Mouse (Mus musculus) testis, postnatal 10 days (tissue): ENCODE measurements around the gene Duxf3.
"Not testable (repeated sequence)": the region's sequence is repeated elsewhere in the genome, so short reads cannot be mapped to it uniquely, and the experiment has no call there.

Experiments used
- DNase-seq: peaks from one replicate; pipeline ENCODE4 v3.0.0; 2021; ENCODE audit warnings: low spot score

Gene Duxf3

DNA sequence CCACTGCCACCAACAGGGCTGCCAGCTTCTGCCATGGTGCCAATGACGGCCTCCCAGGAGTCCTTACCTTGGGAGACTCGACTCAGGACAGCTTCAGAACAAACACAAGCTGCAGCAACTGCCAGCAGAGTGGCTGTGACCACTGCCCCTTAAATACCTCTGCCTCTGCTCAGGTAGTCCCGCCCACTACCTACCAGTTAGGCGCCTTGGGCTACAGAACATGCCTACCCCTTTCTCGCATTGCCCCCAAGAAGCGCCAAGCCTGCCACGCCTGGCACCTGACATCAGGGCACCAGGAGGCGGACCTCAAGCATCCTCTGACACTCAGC, at the start of gene Duxf3:
Gene Duxf3, minus strand, starts transcription at position 35 of the 329 bp plus-strand sequence.
- DNase-seq, result peak; percentile 71

DNA sequence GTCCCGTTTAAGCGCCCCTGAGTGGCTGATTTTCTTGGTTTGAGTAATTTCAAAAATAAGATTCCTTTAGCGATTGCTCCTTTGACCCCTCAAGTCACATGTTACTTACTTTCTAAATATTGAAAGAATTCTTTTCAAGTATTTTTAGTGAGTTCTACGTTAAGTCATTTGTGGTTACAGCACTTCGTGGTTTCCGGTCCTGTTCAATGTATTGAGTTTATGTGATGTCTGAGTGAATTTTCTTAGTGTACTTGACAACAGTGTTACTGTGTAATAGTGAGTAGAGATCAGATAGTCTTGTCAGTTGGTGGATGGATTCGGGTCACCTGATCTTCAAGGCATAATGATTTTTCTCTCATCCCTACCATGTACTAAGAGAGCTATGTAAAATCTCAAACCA, 49.8 kb upstream of the Duxf3 start:
- no peak for DNase-seq

DNA sequence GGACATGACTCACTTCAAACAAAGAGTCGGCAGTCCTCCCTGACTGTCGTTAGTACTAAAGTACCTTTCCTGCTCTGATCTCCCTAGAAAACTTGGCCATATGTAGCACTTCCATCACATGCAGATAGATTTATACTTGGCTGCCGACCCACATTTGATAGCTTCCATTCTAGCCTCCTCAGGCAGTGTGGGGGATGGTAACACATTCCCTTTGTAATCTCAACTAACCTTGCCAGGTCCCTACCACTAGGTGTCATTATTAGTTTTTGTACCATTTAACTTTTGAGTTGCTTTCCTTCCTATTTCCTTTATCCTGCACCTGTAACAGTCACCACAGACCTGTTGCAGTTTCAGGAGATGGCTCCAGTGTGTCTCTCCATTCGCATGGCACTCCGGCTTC, 26.0 kb upstream of the Duxf3 start:
- DNase-seq, result no peak

DNA sequence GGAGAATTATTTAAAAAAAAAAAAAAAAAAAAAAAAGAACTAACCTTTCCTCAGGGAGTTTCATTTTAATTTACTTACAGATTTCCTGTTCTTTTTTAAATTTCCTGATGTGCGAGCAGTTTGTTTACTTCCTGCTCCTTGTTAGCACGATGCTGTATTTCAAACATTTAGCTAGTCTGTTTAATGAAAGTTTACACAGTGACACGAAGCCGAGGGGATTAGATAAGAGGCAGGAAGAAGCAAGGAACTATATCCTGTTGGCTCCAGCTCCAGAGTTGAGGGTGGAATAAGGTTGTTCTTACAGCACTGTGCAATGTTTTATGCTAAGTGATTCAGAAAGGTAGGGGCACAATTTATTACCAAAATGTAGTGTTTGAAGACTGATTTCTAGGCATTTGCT, 23.5 kb upstream of the Duxf3 start:
- no peak for DNase-seq

DNA sequence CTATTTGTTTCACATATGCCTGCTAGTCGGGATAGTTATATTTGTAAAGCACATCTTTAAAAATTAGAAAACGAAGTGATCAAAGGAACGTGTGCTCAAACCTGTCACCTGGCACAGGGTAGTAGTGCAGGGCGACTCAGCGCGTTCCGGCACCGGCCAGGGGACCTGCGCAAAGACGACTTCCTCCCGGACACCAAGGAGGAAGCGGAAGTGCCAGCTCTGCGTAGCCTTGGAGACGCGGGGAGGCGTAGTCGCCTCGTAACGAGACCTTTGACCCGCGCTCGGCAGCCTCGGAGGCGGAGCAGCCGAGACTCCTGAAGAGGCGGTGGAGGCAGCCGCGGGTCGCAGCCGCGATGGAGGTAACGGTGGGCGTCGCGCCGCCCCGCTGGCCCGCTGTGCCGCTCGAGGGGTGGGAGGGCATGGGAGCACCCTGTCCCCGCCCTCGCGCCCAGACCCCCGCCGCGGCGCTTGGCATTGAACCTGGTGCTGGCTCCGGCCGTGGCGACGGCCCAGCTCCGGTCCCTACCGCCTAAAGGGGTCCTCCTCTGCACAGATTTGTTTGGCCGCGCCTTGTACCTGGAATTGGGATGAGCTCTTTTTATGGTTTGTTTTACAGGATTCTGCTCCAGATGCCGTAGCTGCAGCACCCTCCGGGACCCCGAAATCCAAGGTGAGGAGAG, 22.9 kb upstream of the Duxf3 start, which contains the start of gene Gcc2:
Gene Gcc2, plus strand, starts transcription at position 285 of the 680 bp plus-strand sequence.
- peak; percentile 93 for DNase-seq

DNA sequence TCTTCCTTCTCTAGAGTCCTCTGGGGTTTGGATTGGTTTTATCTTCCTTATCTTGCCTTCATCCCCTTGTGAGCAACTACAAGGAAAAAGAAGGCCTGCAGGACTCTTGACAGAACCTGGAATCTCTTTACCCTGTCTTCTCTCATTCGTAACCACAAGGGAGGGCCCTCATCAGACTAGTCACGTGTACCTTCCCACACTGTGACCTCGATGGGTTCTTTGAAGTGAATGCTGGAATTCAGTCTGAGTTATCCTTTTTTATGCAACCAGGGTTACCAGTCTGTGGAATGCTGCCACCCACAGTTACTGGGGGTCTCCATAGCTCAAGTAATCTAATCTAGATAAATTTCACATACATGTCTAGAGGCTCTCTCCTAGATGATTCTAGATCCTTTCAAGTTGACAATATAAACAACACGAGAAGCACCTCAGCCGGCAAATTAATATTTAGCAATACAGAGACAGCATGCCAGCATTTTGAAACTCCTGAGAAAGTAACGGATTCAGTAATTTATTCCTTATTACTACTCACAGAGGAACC, 22.2 kb upstream of the Duxf3 start:
- no peak for DNase-seq

DNA sequence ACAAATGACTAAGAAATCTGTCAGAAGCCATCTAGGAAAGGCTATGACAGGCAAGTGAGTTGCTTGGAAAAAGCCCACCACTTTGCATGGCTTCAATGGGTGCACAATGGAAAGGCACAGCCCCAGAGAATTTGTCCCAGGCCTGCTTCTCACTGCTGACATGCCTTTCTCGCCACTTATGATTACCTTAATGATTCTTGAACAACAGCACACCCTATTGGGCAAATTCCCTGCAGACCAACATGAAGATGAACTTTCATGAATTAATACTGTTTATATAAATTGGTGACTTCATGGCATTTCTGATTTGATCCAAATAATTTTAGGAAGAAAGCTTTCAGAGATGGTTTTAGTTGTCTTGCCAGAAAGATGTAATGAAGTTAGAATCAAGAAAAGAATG, 17.1 kb upstream of the Duxf3 start:
- DNase-seq, result no peak

DNA sequence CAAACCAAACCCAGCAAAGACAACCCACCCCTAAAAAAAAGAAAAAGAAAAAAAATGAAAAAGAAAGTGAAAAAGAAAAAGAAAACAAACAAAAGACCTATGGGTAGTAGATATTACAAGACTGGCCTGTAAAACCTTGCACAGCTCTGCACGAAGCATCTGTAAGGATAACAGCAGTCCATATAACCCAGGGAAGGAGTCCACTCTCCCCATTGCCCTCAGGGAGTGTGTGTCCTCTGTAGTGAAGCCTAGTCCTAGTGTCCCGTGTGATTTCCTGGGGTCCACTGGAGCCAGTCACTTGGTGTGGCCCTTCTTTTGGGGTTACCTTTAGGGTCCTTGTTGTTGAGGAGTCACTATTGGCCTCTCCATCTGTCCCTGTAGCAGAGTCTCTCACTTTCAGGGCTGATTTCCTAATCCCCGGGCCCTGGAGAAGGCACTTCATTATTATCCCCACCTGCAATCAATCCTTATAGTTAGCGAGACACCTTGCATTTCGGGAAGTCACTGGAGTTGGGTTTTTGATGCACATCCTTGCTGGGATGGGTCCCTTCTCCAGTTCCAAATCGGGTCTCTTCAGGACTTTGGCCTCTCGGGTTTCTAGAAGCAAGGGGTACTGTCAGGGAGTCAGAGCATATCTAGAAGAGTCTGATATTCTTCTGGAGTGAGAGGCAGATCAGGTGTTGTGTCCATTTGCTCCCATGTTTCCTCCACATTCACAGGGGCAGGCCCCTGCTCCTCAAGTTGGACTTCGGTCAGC, 6.7 kb upstream of the Duxf3 start:
- peak; percentile 86 for DNase-seq

DNA sequence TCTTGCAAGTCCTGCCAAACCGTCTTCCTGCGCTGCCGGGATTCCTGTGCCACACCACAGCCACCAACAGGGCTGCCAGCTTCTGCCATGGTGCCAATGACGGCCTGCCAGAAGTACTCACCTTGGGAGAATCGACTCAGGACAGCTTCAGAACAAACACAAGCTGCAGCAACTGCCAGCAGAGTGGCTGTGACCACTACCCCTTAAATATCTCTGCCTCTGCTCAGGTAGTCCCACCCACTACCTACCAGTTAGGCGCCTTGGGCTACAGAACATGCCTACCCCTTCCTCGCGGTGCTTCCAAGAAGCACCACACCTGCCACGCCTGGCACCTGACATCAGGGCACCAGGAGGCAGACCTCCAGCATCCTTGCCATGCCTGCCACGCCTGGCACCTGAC, 4.1 kb upstream of the Duxf3 start, which contains the start of gene Gm4981:
Gene Gm4981, minus strand, starts transcription at position 89 of the 400 bp plus-strand sequence.
- DNase-seq, result no peak

DNA sequence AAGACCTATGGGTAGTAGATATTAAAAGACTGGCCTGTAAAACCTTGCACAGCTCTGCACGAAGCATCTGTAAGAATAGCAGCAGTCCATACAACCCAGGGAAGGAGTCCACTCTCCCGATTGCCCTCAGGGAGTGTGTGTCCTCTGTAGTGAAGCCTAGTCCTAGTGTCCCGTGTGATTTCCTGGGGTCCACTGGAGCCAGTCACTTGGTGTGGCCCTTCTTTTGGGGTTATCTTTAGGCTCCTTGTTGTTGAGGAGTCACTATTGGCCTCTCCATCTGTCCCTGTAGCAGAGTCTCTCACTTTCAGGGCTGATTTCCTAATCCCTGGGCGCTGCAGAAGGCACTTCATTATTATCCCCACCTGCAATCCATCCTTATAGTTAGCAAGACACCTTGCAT, 2.5 kb upstream of the Duxf3 start:
- not testable (repeated sequence) for DNase-seq

DNA sequence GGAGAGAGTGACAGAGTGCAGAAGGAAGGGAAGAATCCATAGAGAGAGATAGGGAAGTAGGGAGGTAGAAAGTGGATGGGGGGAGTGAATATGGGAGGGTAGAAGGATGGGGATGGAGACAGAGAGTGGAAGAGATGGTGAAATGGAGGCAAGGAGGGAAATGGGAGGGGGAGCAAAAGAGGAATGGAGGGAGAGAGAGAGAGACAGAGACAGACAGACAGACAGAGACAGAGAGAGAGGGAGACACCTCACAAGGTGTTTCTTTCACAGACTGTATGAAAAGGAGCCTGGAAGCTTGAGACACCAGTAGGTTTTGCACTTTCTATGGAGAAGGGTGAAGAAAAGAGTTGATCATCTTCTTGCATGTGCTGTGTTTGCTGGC, 1.3 kb upstream of the Duxf3 start:
- DNase-seq, result peak; percentile 61

DNA sequence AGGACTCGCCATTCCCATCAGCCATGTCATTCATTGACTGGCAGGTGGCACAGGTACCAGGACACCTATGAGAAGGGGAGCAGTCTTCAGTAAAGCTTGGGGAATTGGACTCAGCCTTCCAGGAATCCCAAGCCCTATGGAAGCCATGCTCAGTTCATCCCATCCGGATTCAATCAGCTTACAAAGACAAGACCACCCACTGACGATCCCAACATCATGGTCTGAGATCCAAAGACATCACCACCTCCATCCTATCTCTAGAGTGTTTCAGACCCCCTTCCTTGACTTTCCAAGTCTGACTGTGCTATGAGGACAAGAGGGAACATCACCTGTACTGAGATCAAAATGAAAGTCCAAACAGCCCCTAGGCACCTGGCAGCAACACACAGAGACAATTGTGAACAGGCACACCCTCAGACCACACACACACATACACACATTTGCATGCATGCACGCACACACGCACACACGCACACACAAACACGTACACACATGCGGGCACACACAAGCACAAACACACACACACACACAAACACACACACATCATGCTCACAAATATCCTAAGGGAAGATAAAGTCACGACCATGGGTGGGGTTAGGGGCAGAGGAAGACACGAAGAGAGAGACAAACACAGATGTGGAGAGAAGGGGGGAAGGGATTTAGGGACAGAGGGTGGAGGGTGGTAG, 722 bp upstream of the Duxf3 start:
- DNase-seq, result peak; percentile 70

DNA sequence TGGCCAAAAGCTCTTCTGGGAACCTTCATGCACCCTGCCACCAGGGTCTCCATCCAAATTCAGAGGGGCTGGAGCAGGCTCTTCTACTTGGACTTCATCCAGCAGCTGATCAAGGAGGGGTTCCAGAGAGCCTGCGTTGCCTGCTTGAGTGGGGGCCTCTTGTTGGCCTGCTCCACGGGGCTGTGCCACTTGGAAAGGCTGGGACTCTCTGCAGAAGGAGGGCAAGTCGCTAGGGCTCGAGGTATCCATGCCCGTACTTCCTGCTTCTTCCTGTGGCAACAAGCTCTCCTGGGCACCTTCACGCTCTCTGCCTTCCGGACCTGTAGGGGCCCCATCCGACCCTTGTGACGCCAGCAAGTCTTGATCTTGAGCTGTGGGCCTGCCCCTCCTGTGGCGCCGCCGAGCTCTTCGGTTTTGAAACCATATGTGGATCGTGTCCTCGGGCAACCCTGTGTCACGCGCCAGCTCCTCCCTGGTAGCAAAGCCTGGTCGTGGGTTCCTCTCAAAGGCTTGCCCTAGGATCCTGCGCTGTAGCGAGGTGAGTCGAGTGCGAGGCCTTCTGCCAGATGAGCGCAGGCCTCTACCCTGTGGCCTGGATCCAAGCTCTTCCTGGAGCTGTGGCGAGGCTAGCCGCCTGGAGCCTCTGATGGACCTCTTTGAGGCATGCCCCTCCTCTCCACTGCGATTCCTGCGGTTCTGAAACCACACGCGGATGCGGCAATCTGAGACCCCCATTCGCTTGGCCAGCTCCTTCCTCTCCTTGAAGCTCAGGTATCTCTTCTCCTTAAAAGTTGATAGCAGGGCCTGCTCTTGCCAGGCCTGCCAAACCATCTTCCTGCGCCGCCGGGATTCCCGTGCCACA, 465 bp downstream of the Duxf3 start:
- DNase-seq, result peak; percentile 95

DNA sequence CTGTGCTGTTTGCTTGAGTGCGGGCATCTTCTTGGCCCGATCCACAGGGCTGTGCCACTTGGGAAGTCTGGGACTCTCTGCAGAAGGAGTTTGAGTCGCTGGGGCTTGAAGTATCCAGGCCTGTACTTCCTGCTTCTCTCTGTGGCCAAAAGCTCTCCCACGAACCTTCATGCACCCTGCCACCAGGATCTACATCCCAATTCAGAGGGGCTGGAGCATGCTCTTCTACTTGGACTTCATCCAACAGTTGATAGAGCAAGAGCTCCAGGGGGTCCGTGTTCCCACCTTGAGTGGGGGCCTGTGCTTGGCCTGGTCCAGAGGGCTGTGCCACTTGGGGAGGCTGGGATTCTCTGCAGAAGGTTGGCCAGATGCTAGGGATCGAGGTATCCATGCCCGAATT, 1.4 kb downstream of the Duxf3 start:
- DNase-seq, result peak; percentile 81

DNA sequence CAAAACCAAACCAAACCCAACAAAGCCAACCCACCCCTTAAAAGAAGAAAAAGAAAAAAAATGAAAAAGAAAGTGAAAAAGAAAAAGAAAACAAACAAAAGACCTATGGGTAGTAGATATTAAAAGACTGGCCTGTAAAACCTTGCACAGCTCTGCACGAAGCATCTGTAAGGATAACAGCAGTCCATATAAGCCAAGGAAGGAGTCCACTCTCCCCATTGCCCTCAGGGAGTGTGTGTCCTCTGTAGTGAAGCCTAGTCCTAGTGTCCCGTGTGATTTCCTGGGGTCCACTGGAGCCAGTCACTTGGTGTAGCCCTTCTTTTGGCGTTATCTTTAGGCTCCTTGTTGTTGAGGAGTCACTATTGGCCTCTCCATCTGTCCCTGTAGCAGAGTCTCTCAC, 2.5 kb downstream of the Duxf3 start:
- DNase-seq, result not testable (repeated sequence)

DNA sequence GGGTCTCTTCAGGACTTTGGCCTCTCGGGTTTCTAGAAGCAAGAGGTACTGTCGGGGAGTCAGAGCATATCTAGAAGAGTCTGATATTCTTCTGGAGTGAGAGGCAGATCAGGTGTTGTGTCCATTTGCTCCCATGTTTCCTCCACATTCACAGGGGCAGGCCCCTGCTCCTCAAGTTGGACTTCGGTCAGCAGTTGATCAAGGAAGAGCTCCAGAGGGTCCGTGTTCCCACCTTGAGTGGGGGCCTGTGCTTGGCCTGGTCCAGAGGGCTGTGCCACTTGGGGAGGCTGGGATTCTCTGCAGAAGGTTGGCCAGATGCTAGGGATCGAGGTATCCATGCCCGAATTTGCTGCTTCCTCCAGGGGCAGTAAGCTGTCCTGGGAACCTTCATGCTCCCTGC, 4.7 kb downstream of the Duxf3 start:
- DNase-seq, result peak; percentile 64

DNA sequence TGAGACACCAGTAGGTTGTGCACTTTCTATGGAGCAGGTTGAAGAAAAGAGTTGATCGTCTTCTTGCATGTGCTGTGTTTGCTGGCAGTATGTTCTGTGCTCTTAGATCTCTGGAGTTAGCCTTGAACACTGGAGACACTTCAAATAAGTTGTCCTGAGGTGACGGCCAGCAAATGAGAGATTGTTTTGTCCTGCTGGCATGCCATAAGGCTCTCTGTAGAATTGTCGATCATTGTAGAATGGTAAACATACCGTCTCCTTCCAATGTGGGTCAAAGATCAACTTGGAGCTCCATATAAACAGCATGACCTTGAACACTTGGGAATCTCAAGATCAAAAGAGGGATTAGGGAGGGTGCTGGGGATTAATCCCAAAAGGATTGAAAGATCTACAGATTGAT, 6.1 kb downstream of the Duxf3 start:
- DNase-seq, result peak; percentile 55

DNA sequence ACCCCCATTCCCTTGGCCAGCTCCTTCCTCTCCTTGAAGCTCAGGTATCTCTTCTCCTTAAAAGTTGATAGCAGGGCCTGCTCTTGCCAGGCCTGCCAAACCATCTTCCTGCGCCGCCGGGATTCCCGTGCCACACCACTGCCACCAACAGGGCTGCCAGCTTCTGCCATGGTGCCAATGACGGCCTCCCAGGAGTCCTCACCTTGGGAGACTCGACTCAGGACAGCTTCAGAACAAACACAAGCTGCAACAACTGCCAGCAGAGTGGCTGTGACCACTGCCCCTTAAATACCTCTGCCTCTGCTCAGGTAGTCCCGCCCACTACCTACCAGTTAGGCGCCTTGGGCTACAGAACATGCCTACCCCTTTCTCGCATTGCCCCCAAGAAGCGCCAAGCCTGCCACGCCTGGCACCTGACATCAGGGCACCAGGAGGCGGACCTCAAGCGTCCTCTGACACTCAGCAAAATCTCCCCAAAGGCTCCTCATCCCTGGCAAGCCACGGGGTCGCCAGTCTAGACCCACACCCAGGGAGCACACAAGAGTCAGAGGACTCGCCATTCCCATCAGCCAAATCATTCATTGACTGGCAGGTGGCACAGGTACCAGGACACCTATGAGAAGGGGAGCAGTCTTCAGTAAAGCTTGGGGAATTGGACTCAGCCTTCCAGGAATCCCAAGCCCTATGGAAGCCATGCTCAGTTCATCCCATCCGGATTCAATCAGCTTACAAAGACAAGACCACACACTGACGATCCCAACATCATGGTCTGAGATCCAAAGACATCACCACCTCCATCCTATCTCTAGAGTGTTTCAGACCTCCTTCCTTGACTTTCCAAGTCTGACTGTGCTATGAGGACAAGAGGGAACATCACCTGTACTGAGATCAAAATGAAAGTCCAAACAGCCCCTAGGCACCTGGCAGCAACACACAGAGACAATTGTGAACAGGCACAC, 7.4 kb downstream of the Duxf3 start, which contains the start of gene AW822073:
Gene AW822073, minus strand, starts transcription at position 104 of the 959 bp plus-strand sequence.
- peak; percentile 84 for DNase-seq

DNA sequence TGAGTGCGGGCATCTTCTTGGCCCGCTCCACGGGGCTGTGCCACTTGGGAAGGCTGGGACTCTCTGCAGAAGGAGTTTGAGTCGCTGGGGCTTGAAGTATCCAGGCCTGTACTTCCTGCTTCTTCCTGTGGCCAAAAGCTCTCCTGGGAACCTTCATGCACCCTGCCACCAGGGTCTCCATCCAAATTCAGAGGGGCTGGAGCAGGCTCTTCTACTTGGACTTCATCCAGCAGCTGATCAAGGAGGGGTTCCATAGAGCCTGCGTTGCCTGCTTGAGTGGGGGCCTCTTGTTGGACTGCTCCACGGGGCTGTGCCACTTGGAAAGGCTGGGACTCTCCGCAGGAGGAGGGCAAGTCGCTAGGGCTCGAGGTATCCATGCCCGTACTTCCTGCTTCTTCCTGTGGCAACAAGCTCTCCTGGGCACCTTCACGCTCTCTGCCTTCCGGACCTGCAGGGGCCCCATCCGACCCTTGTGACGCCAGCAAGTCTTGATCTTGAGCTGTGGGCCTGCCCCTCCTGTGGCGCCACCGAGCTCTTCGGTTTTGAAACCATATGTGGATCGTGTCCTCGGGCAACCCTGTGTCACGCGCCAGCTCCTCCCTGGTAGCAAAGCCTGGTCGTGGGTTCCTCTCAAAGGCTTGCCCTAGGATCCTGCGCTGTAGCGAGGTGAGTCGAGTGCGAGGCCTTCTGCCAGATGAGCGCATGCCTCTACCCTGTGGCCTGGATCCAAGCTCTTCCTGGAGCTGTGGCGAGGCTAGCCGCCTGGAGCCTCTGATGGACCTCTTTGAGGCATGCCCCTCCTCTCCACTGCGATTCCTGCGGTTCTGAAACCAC, 8.3 kb downstream of the Duxf3 start:
- DNase-seq, result peak; percentile 93

DNA sequence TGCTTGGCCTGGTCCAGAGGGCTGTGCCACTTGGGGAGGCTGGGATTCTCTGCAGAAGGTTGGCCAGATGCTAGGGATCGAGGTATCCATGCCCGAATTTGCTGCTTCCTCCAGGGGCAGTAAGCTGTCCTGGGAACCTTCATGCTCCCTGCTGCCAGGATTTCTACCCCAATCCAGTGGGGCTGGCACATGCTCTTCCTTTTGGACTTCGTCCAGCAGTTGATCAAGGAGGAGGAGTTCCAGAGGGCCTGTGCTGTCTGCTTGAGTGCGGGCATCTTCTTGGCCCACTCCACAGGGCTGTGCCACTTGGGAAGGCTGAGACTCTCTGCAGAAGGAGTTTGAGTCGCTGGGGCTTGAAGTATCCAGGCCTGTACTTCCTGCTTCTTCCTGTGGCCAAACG, 9.3 kb downstream of the Duxf3 start:
- DNase-seq, result not testable (repeated sequence)
